Mouse (Mus musculus) CH12.LX (cell line): ENCODE results near the gene Gm13279.

Experiments used
- CTCF ChIP-seq, 2 experiments: IDR thresholded peaks in 1 of 2; conservative IDR thresholded peaks in 1 of 2; 2 replicates each; pipeline ENCODE4 v1.5.1; 2011 to 2012; ENCODE audit warnings: low read depth in 2 of 2, low read length in 2 of 2, improper control_type of control experiment in 1 of 2, inconsistent platforms in 1 of 2, mild to moderate bottlenecking in 1 of 2, moderate library complexity in 1 of 2
- MAFK ChIP-seq: IDR thresholded peaks from 2 replicates; pipeline ENCODE4 v1.6.1; 2011; ENCODE audit warnings: low read length, improper control_type of control experiment; ENCODE audit not compliant: insufficient replicate concordance
- NRF1 ChIP-seq: IDR thresholded peaks from 2 replicates; pipeline ENCODE4 v1.6.1; 2014; ENCODE audit warnings: low read depth, mild to moderate bottlenecking, inconsistent platforms, low read length, improper control_type of control experiment, moderate library complexity
- POLR2A ChIP-seq: IDR thresholded peaks from 2 replicates; pipeline ENCODE4 v1.6.1; 2011; ENCODE audit warnings: low read depth, mild to moderate bottlenecking, improper control_type of control experiment, low read length

GRCm38 (mm10) chr4:88845334-88845733, 48.1 kb downstream of the Gm13279 start:
- no peak for TF ChIP-seq POLR2A
- peak; percentile 15 to 61; a peak in 3 of 4 replicates for TF ChIP-seq CTCF (conservative IDR thresholded peaks at IDR 0.05 in 1 of 2, IDR thresholded peaks at IDR 0.05 in 1 of 2; ENCODE audit: low read depth in 2 of 2, low read length in 2 of 2)
- no peak for TF ChIP-seq NRF1
- TF ChIP-seq MAFK = no peak
